9 mouse cellular contexts compared by ENCODE assay signal in genomic region chr7:44547041-44547440, GRCm38 (mm10). TPM values are rescaled to one million over a fixed set of nuclear protein-coding genes. Genes with fewer than 3 reads are reported as not detected.
DNase-seq lines count a peak whose midpoint lies in the region; ATAC-seq and TF ChIP-seq lines count a peak whose summit lies in the region.
"Had no signal": no experiment of that assay in that cellular context is flagged by ENCODE, and none has a peak within 500 bp of the region (broad histone marks: within the 10 kb centered on the region; RNA-seq: fewer than 3 reads in every experiment).

No protein-coding gene starts in this region.

- no peak overlapping the region for H3K4me3 ChIP-seq in heart, embryonic 13.5 days
- H3K4me3 ChIP-seq in limb, embryonic 15.5 days, result peak overlapping the region; percentile 69; the same call in 1 of the 2 replicates
- H3K4me3 ChIP-seq in left cerebral cortex, adult 2 months, result no peak overlapping the region

- TF ChIP-seq CTCF in left cerebral cortex, adult 2 months (IDR thresholded peaks at IDR 0.05), result no peak

- H3K9ac ChIP-seq in heart, embryonic 13.5 days, result peak overlapping the region; percentile 84; the same call in 1 of the 2 replicates
- H3K9ac ChIP-seq in limb, embryonic 15.5 days, result no peak overlapping the region; the same call in 1 of the 2 replicates

- peaks cover 13% of the 10 kb centered on the region for H3K4me1 ChIP-seq in heart, embryonic 13.5 days
- peaks cover 17% of the 10 kb centered on the region for H3K4me1 ChIP-seq in limb, embryonic 15.5 days

- no peaks in the 10 kb centered on the region for H3K27me3 ChIP-seq in heart, embryonic 13.5 days (replicated peaks)
- no peaks in the 10 kb centered on the region for H3K27me3 ChIP-seq in limb, embryonic 15.5 days

- peaks cover 59% of the 10 kb centered on the region for H3K36me3 ChIP-seq in heart, embryonic 13.5 days
- peaks cover 49% of the 10 kb centered on the region for H3K36me3 ChIP-seq in limb, embryonic 15.5 days

- ATAC-seq in heart, embryonic 13.5 days (ENCODE audit: extremely low read depth, insufficient number of reproducible peaks, low FRiP score, low TSS enrichment), result no peak
- ATAC-seq in limb, embryonic 15.5 days (ENCODE audit: insufficient number of reproducible peaks, low FRiP score, low TSS enrichment, low read depth), result no peak

- intact Hi-C loops in heart, postnatal 25 days (cut with DNase I), result no loop called here
- intact Hi-C loops in left cerebral cortex, adult 2 months (cut with DNase I), result no loop called here

- DNase-seq in heart, postnatal 25 days (ENCODE audit: low spot score), result no peak
- DNase-seq in thymus, postnatal 14 days, result peak; percentile 53
- DNase-seq in thymus, postnatal 25 days, result no peak
- no peak for DNase-seq in adrenal gland, postnatal 25 days
- no peak for DNase-seq in left cerebral cortex, adult 2 months (ENCODE audit: extremely low spot score in 1 of 2, low spot score in 2 of 2)
- DNase-seq in urinary bladder, postnatal 36 days (ENCODE audit: low spot score in 2 of 2), result no peak
- DNase-seq: kidney, postnatal 10 days had no signal

- 94% methylated on average over 13 of the region's 13 CpGs for WGBS in heart, embryonic 13.5 days
- 95% methylated on average over 13 of the region's 13 CpGs for WGBS in limb, embryonic 15.5 days

- H3K27ac ChIP-seq in heart, embryonic 13.5 days (replicated peaks), result no peak overlapping the region
- no peak overlapping the region for H3K27ac ChIP-seq in limb, embryonic 15.5 days
- H3K27ac ChIP-seq in left cerebral cortex, adult 2 months, result no peak overlapping the region

- H3K9me3 ChIP-seq in heart, embryonic 13.5 days, result no peaks in the 10 kb centered on the region
- H3K9me3 ChIP-seq in limb, embryonic 15.5 days, result no peaks in the 10 kb centered on the region

- peak overlapping the region; percentile 93 for H3K4me2 ChIP-seq in heart, embryonic 13.5 days
- H3K4me2 ChIP-seq in limb, embryonic 15.5 days, result peak overlapping the region; percentile 87

RNA-seq across cellular contexts. Expression of gene Pold1, which starts 1.6 kb away (rescaled TPM):
- 56.1 and 58.7 TPM in 2 replicates for polyA plus RNA-seq in heart, embryonic 13.5 days (2015; fragmentation: Nextera tagmentation; extraction: Ambion mirVana)
- 10 to 100 TPM; 12.5 to 12.8 TPM for total RNA-seq in heart, postnatal 25 days (2021)
- 75.7 and 83.6 TPM in 2 replicates for polyA plus RNA-seq in limb, embryonic 15.5 days (2015; fragmentation: Nextera tagmentation; extraction: Ambion mirVana)
- total RNA-seq in adrenal gland, postnatal 25 days (2021), result 14.2 and 22.6 TPM in 2 replicates
- 1 to 10 TPM; 8.8 to 9.4 TPM for total RNA-seq in left cerebral cortex, adult 2 months (2021)

RNA-seq across cellular contexts. Expression of gene Nr1h2, which starts 6.7 kb away (rescaled TPM):
- 53.5 and 58.3 TPM in 2 replicates for polyA plus RNA-seq in heart, embryonic 13.5 days (2015; fragmentation: Nextera tagmentation; extraction: Ambion mirVana)
- total RNA-seq in heart, postnatal 25 days (2021), result 10 to 100 TPM; 40.7 to 48.4 TPM
- 71.9 and 79.8 TPM in 2 replicates for polyA plus RNA-seq in limb, embryonic 15.5 days (2015; fragmentation: Nextera tagmentation; extraction: Ambion mirVana)
- total RNA-seq in adrenal gland, postnatal 25 days (2021), result 133 and 140 TPM in 2 replicates
- 10 to 100 TPM; 78.4 to 82.5 TPM for total RNA-seq in left cerebral cortex, adult 2 months (2021)

RNA-seq across cellular contexts. Expression of gene Spib, which starts 15.2 kb away (rescaled TPM):
- 0.05 and 0.13 TPM in 2 replicates for polyA plus RNA-seq in heart, embryonic 13.5 days (2015; fragmentation: Nextera tagmentation; extraction: Ambion mirVana)
- total RNA-seq in heart, postnatal 25 days (2021), result under 1 TPM; 0.18 to 0.53 TPM
- polyA plus RNA-seq in limb, embryonic 15.5 days (2015; fragmentation: Nextera tagmentation; extraction: Ambion mirVana), result 0.70 and 0.72 TPM in 2 replicates
- total RNA-seq in adrenal gland, postnatal 25 days (2021), result 0.43 TPM in 1 of 2 replicates, not detected in the other
- total RNA-seq in left cerebral cortex, adult 2 months (2021), result under 1 TPM in 1 of 2 experiments, not detected in 1; 0.20 TPM

RNA-seq across cellular contexts. Expression of gene Mybpc2, which starts 22.6 kb away (rescaled TPM):
- polyA plus RNA-seq in heart, embryonic 13.5 days (2015; fragmentation: Nextera tagmentation; extraction: Ambion mirVana), result 2.2 and 2.4 TPM in 2 replicates
- 10 to 100 TPM; 16.0 to 22.8 TPM for total RNA-seq in heart, postnatal 25 days (2021)
- 0.13 and 0.16 TPM in 2 replicates for polyA plus RNA-seq in limb, embryonic 15.5 days (2015; fragmentation: Nextera tagmentation; extraction: Ambion mirVana)
- not detected in 2 replicates for total RNA-seq in adrenal gland, postnatal 25 days (2021)
- total RNA-seq in left cerebral cortex, adult 2 months (2021), result under 1 TPM in 1 of 2 experiments, not detected in 1; 0.29 TPM

RNA-seq across cellular contexts. Expression of gene Napsa, which starts 25.1 kb away (rescaled TPM):
- polyA plus RNA-seq in heart, embryonic 13.5 days (2015; fragmentation: Nextera tagmentation; extraction: Ambion mirVana), result 0.39 and 0.43 TPM in 2 replicates
- under 1 TPM; 0.31 to 0.64 TPM for total RNA-seq in heart, postnatal 25 days (2021)
- 2.1 and 3.6 TPM in 2 replicates for polyA plus RNA-seq in limb, embryonic 15.5 days (2015; fragmentation: Nextera tagmentation; extraction: Ambion mirVana)
- total RNA-seq in adrenal gland, postnatal 25 days (2021), result 0.88 TPM in 1 of 2 replicates, not detected in the other
- under 1 TPM in 1 of 2 experiments, not detected in 1; 0.29 TPM for total RNA-seq in left cerebral cortex, adult 2 months (2021)
